Mouse (Mus musculus): ENCODE results near the gene Olfr1336. TPM values are rescaled to one million over a fixed set of nuclear protein-coding genes. Genes with fewer than 3 reads are reported as not detected.

Olfr1336 gene
- polyA plus RNA-seq, 1 experiment from 2014 or later, result not detected

- 41% methylated on average over 2 of the region's 2 CpGs for WGBS
- no peaks in the 10 kb centered on the region for H3K4me1 ChIP-seq (replicated peaks)
- no peak within 1 kb of the TSS for H3K27ac ChIP-seq
- no peak for DNase-seq (ENCODE audit: low spot score)
- H3K4me3 ChIP-seq, result no peak within 1 kb of the TSS
- no peaks in the 10 kb centered on the region for H3K27me3 ChIP-seq (ENCODE audit: insufficient read depth, poor library complexity, severe bottlenecking)
- H3K9me3 ChIP-seq, result peaks cover 28% of the 10 kb centered on the region
- no peaks in the 10 kb centered on the region for H3K36me3 ChIP-seq
These were observed 30.9 kb downstream of the Olfr1336 start, which contains the start of gene Olfr5 for GRCm38 (mm10) chr7:6486841-6487240. Gene Olfr5, minus strand, starts transcription at chr7:6486941.

- Histone ChIP-seq H3K27me3 (ENCODE audit: insufficient read depth, poor library complexity, severe bottlenecking) (no peaks in the 10 kb centered on the region), H3K36me3 (no peaks in the 10 kb centered on the region), H3K4me3 (no peak within 1 kb of the TSS), H3K27ac (no peak within 1 kb of the TSS), H3K9me3 (peaks cover 39% of the 10 kb centered on the region), H3K4me1 (replicated peaks) (no peaks in the 10 kb centered on the region)
- DNase-seq (ENCODE audit: low spot score), result no peak
- 58% methylated on average over 1 of the region's 1 CpGs for WGBS
These were observed 43.7 kb downstream of the Olfr1336 start, which contains the start of gene Olfr1347 for GRCm38 (mm10) chr7:6499655-6500054. Gene Olfr1347, minus strand, starts transcription at chr7:6499755.

- H3K9me3 ChIP-seq, result peaks cover 26% of the 10 kb centered on the region; the same call in 1 of the 2 replicates
- no peaks in the 10 kb centered on the region for H3K36me3 ChIP-seq
- WGBS, result 95% methylated on average over 1 of the region's 1 CpGs
- no peak for DNase-seq (ENCODE audit: low spot score)
- H3K27me3 ChIP-seq (ENCODE audit: insufficient read depth, poor library complexity, severe bottlenecking), result no peaks in the 10 kb centered on the region
- no peaks in the 10 kb centered on the region for H3K4me1 ChIP-seq (replicated peaks)
- no peak within 1 kb of the TSS for H3K4me3 ChIP-seq
- H3K27ac ChIP-seq, result no peak within 1 kb of the TSS
These were observed 52.7 kb downstream of the Olfr1336 start, which contains the start of gene Olfr1348 for GRCm38 (mm10) chr7:6508648-6509047. Gene Olfr1348, minus strand, starts transcription at chr7:6508748.

Other genes starting within 250 kb of the Olfr1336 start
- gene Zscan5b, start 233.9 kb upstream of the Olfr1336 start, polyA plus RNA-seq (2016; fragmentation: Nextera tagmentation; extraction: Ambion mirVana), result not detected in 2 replicates
- gene Epp13, start 203.5 kb upstream of the Olfr1336 start, polyA plus RNA-seq (2016; fragmentation: Nextera tagmentation; extraction: Ambion mirVana), result 0.24 TPM in 1 of 2 replicates, not detected in the other
- gene Zfp667, start 169.6 kb upstream of the Olfr1336 start, polyA plus RNA-seq (2016; fragmentation: Nextera tagmentation; extraction: Ambion mirVana), result 8.5 and 9.6 TPM in 2 replicates
- gene Zfp583, start 124.9 kb upstream of the Olfr1336 start, polyA plus RNA-seq (2016; fragmentation: Nextera tagmentation; extraction: Ambion mirVana), result 6.8 and 7.2 TPM in 2 replicates
- 3.4 and 3.5 TPM in 2 replicates for gene Gm3854, start 112.4 kb upstream of the Olfr1336 start, polyA plus RNA-seq (2016; fragmentation: Nextera tagmentation; extraction: Ambion mirVana)
- 2.3 and 2.5 TPM in 2 replicates for gene Zfp78, start 92.9 kb upstream of the Olfr1336 start, polyA plus RNA-seq (2016; fragmentation: Nextera tagmentation; extraction: Ambion mirVana)
- 12.0 and 13.0 TPM in 2 replicates for gene Zfp28, start 72.9 kb upstream of the Olfr1336 start, polyA plus RNA-seq (2016; fragmentation: Nextera tagmentation; extraction: Ambion mirVana)
- 0.29 and 1.2 TPM in 2 replicates for gene Smim17, start 57.5 kb upstream of the Olfr1336 start, polyA plus RNA-seq (2016; fragmentation: Nextera tagmentation; extraction: Ambion mirVana)
- gene Gm20715, start 45.9 kb upstream of the Olfr1336 start, polyA plus RNA-seq (2016; fragmentation: Nextera tagmentation; extraction: Ambion mirVana), result not detected in 2 replicates
- gene Olfr1344, start 17.5 kb upstream of the Olfr1336 start, polyA plus RNA-seq (2016; fragmentation: Nextera tagmentation; extraction: Ambion mirVana), result 0.08 TPM in 1 of 2 replicates, not detected in the other
- gene Olfr1346, start 10.9 kb downstream of the Olfr1336 start, polyA plus RNA-seq (2016; fragmentation: Nextera tagmentation; extraction: Ambion mirVana), result not detected in 2 replicates
- gene Olfr5, start 30.8 kb downstream of the Olfr1336 start, polyA plus RNA-seq (2016; fragmentation: Nextera tagmentation; extraction: Ambion mirVana), result not detected in 2 replicates
- gene Olfr1347, start 43.6 kb downstream of the Olfr1336 start, polyA plus RNA-seq (2016; fragmentation: Nextera tagmentation; extraction: Ambion mirVana), result not detected in 2 replicates
- not detected in 2 replicates for gene Olfr1348, start 52.6 kb downstream of the Olfr1336 start, polyA plus RNA-seq (2016; fragmentation: Nextera tagmentation; extraction: Ambion mirVana)
- gene Olfr1349, start 66.8 kb downstream of the Olfr1336 start, polyA plus RNA-seq (2016; fragmentation: Nextera tagmentation; extraction: Ambion mirVana), result not detected in 2 replicates
- not detected in 2 replicates for gene Olfr1350, start 108.7 kb downstream of the Olfr1336 start, polyA plus RNA-seq (2016; fragmentation: Nextera tagmentation; extraction: Ambion mirVana)
- 1.00 and 1.0 TPM in 2 replicates for gene Zim1, start 240.3 kb downstream of the Olfr1336 start, polyA plus RNA-seq (2016; fragmentation: Nextera tagmentation; extraction: Ambion mirVana)